Mouse (Mus musculus) liver, adult 2 months (tissue): Measurements from ENCODE around the gene Rnaset2a. TPM values are rescaled to one million over a fixed set of nuclear protein-coding genes. Genes with fewer than 3 reads are reported as not detected.
"Not testable (repeated sequence)": the region's sequence is repeated elsewhere in the genome, so short reads cannot be mapped to it uniquely, and the experiment has no call there.

Experiments used
- DNase-seq: peaks from one replicate; pipeline ENCODE4 v3.0.0-alpha.2; 2011; ENCODE audit warnings: low read depth, low spot score; ENCODE audit errors: extremely low read depth
- H3K27ac ChIP-seq: fragments of 200-500 bp; replicated peaks from 2 replicates; pipeline ENCODE4 v1.5.1; 2012; ENCODE audit warnings: low read depth, mild to moderate bottlenecking, control low read depth, inconsistent platforms, low read length; ENCODE audit not compliant: insufficient read depth
- H3K27me3 ChIP-seq: fragments of 200-500 bp; 2 replicates; pipeline ENCODE4 v1.6.1; 2012; ENCODE audit warnings: mild to moderate bottlenecking, moderate library complexity, low read length, inconsistent platforms; ENCODE audit not compliant: control insufficient read depth, insufficient read depth
- H3K36me3 ChIP-seq: fragments of 200-500 bp; 2 replicates; pipeline ENCODE4 v1.6.1; 2012; ENCODE audit warnings: low read length, inconsistent platforms; ENCODE audit not compliant: control insufficient read depth, insufficient read depth
- H3K4me1 ChIP-seq: fragments of 200-500 bp; 2 replicates; pipeline ENCODE4 v1.6.1; 2011; ENCODE audit warnings: low read length; ENCODE audit not compliant: control insufficient read depth, insufficient read depth
- H3K4me3 ChIP-seq: fragments of 200-500 bp; 2 replicates; pipeline ENCODE4 v1.5.1; 2011; ENCODE audit warnings: low read depth, mild to moderate bottlenecking, control low read depth, low read length, moderate library complexity; ENCODE audit not compliant: insufficient read depth
- H3K79me2 ChIP-seq: fragments of 200-500 bp; 2 replicates; pipeline ENCODE4 v1.6.1; 2012; ENCODE audit warnings: inconsistent platforms, mild to moderate bottlenecking, low read length, moderate library complexity; ENCODE audit not compliant: control insufficient read depth, insufficient read depth
- H3K9ac ChIP-seq: fragments of 200-500 bp; 2 replicates; pipeline ENCODE4 v1.6.1; 2012; ENCODE audit warnings: low read depth, mild to moderate bottlenecking, control low read depth, inconsistent platforms, low read length
- CTCF ChIP-seq: fragments of 200-500 bp; IDR thresholded peaks from 2 replicates; pipeline ENCODE4 v1.5.1; 2011; ENCODE audit warnings: low read depth, low read length, control low read depth
- POLR2A ChIP-seq: fragments of 200-500 bp; IDR thresholded peaks from 2 replicates; pipeline ENCODE4 v1.6.1; 2011; ENCODE audit warnings: low read length, control low read depth; ENCODE audit not compliant: insufficient read depth; ENCODE audit errors: extremely low read depth
- WGBS: fragments of 180-500 bp; shearing (Covaris S2); methylation state at CpG from one replicate; pipeline ENCODE4 v1.1.7; 2018; 5-methylcytosine and 5-hydroxymethylcytosine counted together
- polyA plus RNA-seq: library from polyadenylated mRNA; depleted of rRNA; stranded (reverse); fragments of >200 nt; gene quantifications from 2 replicates; pipeline ENCODE4 v1.2.3, GENCODE M21; 2012
- total RNA-seq: library from RNA; depleted of rRNA; stranded (reverse); fragments of >200 nt; gene quantifications from 2 replicates; pipeline ENCODE4 v1.2.3, GENCODE M21; 2014

Gene Rnaset2a
- total and polyA plus RNA-seq, 2 experiments = 36.9 to 51.8 TPM

DNA sequence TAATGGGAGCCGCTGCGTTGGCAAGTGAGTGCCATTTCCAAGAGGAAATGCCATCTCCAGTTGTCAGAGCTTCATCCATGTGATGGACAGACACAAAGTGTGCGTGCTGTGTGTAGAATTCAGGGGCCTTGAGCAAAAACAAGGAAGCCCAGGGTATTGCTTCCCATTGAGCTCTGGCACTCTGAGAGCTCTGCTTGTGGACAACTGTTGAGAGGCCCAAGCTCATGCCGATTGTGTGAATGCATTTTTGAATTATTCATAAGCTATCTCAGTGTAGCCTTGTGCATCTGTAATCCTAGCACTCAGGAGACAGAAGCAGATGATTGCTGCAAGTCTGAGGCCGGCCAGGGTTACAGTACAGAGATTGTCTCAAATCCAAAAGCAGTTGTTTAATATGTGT, 29.2 kb upstream of the Rnaset2a start:
- DNase-seq = no peak
- Histone ChIP-seq H3K4me3 (no peak overlapping the region), H3K9ac (no peak overlapping the region), H3K27ac (no peak overlapping the region), H3K27me3 (no peaks in the 10 kb centered on the region), H3K36me3 (peaks cover 59% of the 10 kb centered on the region), H3K4me1 (no peaks in the 10 kb centered on the region), H3K79me2 (no peaks in the 10 kb centered on the region)
- no peak for TF ChIP-seq CTCF
- TF ChIP-seq POLR2A = no peak
- WGBS = 95% methylated on average over 5 of the region's 5 CpGs

DNA sequence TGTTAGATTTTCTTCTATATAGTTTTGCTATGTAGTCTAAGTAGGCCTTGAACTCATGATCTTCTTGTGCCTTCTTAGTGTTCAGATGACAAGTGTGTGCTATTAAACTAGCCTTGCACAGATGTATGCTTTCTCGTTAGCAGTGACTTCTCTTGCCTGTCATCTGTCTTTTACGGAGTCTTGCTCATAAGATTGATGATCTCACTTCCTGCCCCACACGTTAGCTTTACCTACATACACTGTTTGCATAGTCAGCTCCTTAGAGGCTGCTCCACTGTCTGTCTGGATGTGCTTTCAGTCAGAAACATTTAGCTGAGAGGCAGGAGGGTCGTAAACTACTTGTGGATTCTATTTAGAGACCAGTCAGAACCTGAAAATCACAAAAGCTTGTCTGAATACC, 23.2 kb upstream of the Rnaset2a start:
- no peak for DNase-seq
- Histone ChIP-seq H3K79me2 (no peaks in the 10 kb centered on the region), H3K27me3 (no peaks in the 10 kb centered on the region), H3K4me1 (no peaks in the 10 kb centered on the region), H3K4me3 (no peak overlapping the region), H3K27ac (no peak overlapping the region), H3K9ac (no peak overlapping the region), H3K36me3 (peaks cover 53% of the 10 kb centered on the region)
- no peak for TF ChIP-seq POLR2A
- no peak for TF ChIP-seq CTCF
- WGBS = 83% methylated on average over 4 of the region's 4 CpGs

DNA sequence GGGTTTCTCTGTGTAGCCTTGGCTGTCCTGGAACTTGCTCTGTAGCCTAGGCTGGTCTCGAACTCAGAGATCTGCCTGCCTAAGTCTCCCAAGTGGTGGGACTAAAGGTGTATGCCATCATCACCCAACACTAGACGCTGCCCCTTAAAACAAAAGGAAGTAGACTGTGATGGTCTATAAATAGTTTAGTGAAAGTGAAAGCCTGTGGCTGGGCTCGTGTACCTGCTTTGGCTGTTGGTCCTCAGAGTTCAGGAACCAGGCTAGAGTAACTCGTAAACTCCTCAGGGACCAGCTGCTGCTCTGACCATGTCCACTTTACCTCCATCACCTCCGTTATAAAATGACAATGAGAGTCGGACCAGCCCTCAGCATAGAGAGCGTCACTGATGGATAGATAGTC, 22.4 kb upstream of the Rnaset2a start:
- WGBS = 87% methylated on average over 7 of the region's 7 CpGs
- Histone ChIP-seq H3K36me3 (peaks cover 47% of the 10 kb centered on the region), H3K27ac (no peak overlapping the region), H3K27me3 (no peaks in the 10 kb centered on the region), H3K9ac (no peak overlapping the region), H3K79me2 (no peaks in the 10 kb centered on the region), H3K4me3 (no peak overlapping the region), H3K4me1 (no peaks in the 10 kb centered on the region)
- DNase-seq = no peak
- no peak for TF ChIP-seq CTCF
- no peak for TF ChIP-seq POLR2A

DNA sequence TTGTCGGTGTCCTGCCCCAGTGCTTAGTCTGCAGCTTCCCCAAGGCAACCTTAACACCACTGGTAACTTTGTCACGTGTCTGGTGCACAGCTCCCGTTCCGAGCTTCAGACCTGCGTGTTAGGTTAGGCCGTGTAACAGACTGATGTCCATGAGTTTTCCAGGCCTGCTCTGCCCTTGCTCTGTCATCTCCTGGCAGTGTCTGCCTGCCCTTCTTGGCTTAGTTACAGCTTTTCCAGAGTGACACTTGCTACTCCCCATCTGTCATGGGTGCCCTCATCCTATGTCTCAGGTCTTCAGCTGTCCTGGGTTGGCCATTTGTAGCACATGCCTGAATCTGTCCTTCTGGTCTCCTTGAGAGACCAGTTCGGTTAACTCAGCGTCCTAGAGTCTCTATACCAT, 19.5 kb upstream of the Rnaset2a start:
- not testable (repeated sequence) for H3K79me2 ChIP-seq, H3K27ac ChIP-seq, H3K9ac ChIP-seq, H3K27me3 ChIP-seq, H3K4me3 ChIP-seq, H3K4me1 ChIP-seq
- DNase-seq = peak; percentile 20
- WGBS = 85% methylated on average over 7 of the region's 8 CpGs
- peaks cover 28% of the 10 kb centered on the region for H3K36me3 ChIP-seq

DNA sequence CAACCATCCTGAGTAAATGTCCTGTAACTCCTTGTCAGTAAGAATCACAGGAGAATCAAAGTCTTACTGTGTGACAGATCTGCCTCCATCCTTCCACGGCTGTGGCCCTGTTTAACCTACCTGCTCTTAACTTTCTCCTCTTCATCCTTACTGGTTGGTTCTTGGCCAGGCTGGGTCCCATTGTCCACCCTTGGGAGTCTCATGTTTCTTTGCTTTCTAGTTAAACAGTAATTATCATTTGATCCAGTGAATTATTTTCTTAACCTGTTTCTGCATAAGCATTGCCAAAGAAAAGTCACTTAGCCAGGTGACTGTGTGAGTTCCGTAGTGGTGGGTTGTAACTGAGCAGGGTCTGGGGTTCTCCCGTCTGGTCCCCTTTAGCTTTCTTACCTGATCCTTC, 18.6 kb upstream of the Rnaset2a start:
- not testable (repeated sequence) for H3K79me2 ChIP-seq, H3K9ac ChIP-seq, H3K4me3 ChIP-seq, H3K4me1 ChIP-seq, H3K27ac ChIP-seq, H3K27me3 ChIP-seq
- peak; percentile 75 for DNase-seq
- 21% methylated on average over 2 of the region's 3 CpGs for WGBS
- H3K36me3 ChIP-seq = peaks cover 20% of the 10 kb centered on the region

DNA sequence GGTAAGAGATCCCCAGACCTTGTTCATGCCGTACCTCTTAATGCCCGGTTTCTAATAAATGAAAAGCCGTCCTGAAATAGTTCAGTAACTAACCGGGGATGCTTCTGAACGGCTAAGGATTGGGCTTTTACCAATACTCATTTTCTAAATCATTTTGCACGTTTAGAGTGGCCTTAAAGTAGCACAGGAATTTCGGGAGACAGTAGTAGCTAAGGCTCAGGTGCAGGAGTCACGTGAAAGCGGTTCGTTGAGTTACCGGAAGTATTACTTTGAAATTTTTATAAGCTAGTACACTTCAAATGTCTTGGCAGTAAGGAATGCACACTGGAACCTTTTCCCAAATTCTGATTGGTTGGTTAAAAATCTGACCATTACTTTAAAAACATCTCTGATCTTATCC, 18.1 kb upstream of the Rnaset2a start:
- H3K27ac ChIP-seq, H3K4me1 ChIP-seq, H3K79me2 ChIP-seq, H3K9ac ChIP-seq, H3K27me3 ChIP-seq: not testable (repeated sequence)
- 0% methylated on average over 11 of the region's 11 CpGs for WGBS
- DNase-seq = peak; percentile 25
- Histone ChIP-seq H3K4me3 (peak overlapping the region; percentile 92), H3K36me3 (peaks cover 17% of the 10 kb centered on the region)

DNA sequence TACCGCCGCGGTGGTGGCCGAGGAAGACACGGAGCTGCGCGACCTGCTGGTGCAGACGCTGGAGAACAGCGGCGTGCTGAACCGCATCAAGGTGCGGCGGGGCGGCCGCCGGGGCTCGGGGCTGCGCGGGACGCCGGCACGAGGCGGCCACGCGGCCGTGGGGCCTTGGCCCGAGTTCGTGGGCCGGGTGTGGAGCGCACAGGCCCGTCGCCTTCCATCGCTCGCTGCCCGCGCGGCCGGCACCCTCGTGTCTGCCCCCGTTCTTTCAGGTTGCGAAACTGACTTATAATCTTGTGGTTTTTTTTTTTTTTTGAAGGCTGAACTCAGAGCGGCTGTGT, 17.7 kb upstream of the Rnaset2a start:
- under 1% methylated on average over 36 of the region's 42 CpGs for WGBS
- Histone ChIP-seq H3K4me3 (peak overlapping the region; percentile 92), H3K36me3 (peaks cover 14% of the 10 kb centered on the region), H3K27ac (peak overlapping the region; percentile 48; the same call in 1 of the 2 replicates), H3K9ac (peak overlapping the region; percentile 93)
- peak; percentile 20 for DNase-seq
- H3K4me1 ChIP-seq, H3K27me3 ChIP-seq, H3K79me2 ChIP-seq: not testable (repeated sequence)

DNA sequence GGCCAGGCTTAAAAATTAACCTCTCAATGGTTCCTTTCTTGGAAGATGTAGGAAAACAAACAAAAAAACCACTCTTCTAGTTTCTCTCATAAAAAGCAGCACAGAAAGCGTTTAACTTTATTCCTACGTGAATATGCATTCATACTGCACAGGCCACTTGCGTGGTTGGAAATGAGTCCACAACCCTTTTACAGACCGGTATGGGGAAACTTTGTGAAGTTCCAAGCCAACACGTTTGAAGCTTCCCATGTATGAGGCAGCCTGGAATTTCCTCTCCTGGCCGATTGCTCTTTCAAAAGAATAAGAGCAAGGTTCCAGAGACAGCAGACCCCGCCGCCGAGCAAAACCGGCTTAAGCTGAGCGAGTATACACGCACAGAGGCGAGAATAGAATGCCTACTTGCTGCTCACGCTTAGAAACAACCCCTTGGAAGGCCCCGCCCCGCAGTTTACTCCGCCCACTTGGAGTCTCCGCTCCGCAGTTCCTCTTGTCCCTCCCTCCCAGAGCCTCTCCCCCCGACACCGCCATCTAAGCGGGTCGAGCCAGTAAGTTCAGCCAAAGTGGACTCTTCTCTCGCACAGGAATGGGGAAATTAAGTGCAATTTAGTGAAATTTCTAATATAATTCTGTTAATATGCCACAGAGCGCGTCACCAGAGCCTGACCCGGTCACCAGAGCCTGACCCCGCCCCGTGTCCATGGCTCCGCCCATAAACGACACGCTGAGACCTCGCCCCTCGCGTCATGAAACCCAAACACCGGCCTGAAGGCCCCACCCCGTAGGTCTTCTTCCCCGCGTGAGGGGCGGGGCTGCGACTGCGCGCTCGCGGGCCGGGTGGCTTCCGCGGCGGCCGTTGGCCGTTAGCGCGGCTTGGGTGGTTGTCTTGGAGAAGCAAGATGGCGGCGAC, 17.1 kb upstream of the Rnaset2a start, which contains the start of gene Fgfr1op:
Fgfr1op (plus strand) TSS at position 801 of the 907 bp plus-strand sequence.
- not testable (repeated sequence) for H3K79me2 ChIP-seq, H3K36me3 ChIP-seq, H3K4me1 ChIP-seq, H3K27me3 ChIP-seq
- Histone ChIP-seq H3K27ac (peak within 1 kb of the TSS; percentile 83), H3K4me3 (peak within 1 kb of the TSS; percentile 92), H3K9ac (peak within 1 kb of the TSS; percentile 93)
- WGBS = 2% methylated on average over 23 of the region's 55 CpGs
- DNase-seq = peak; percentile 33
